Mouse (Mus musculus): ENCODE results near the gene Fasn. TPM values are rescaled to one million over a fixed set of nuclear protein-coding genes. Genes with fewer than 3 reads are reported as not detected.
A peak's percentile ranks its signal among the peaks of the same experiment; 100 is the strongest.

The Fasn gene
- polyA plus RNA-seq, 1 experiment from 2014 or later, result 94.6 TPM

- no peak for ATAC-seq (ENCODE audit: low FRiP score)
- Histone ChIP-seq H3K4me1 (ENCODE audit: control insufficient read depth, insufficient read depth, low read length) (peaks cover 26% of the 10 kb centered on the region), H3K9me3 (ENCODE audit: control insufficient read depth, low read length) (no peaks in the 10 kb centered on the region), H3K9ac (ENCODE audit: low read length) (no peak overlapping the region), H3K4me3 (ENCODE audit: low read depth, low read length) (no peak overlapping the region), H3K36me3 (ENCODE audit: control insufficient read depth, insufficient read depth, low read length) (no peaks in the 10 kb centered on the region), H3K27ac (ENCODE audit: low read depth, low read length) (no peak overlapping the region), H3K4me2 (no peak overlapping the region), H3K27me3 (ENCODE audit: control insufficient read depth, insufficient read depth, low read length) (no peaks in the 10 kb centered on the region)
- DNase-seq (ENCODE audit: low spot score, missing footprints), result no peak
- 82% methylated on average over 12 of the region's 12 CpGs for WGBS
Observed at GRCm38 (mm10) chr11:120830686-120831085, 6.3 kb upstream of the Fasn start.

- H3K27me3 ChIP-seq (ENCODE audit: control insufficient read depth, insufficient read depth, low read length), result no peaks in the 10 kb centered on the region
- no peak overlapping the region for H3K9ac ChIP-seq (ENCODE audit: low read length)
- no peak overlapping the region for H3K27ac ChIP-seq (ENCODE audit: low read depth, low read length)
- no peaks in the 10 kb centered on the region for H3K9me3 ChIP-seq (ENCODE audit: control insufficient read depth, low read length)
- H3K36me3 ChIP-seq (ENCODE audit: control insufficient read depth, insufficient read depth, low read length), result no peaks in the 10 kb centered on the region
- peaks cover 33% of the 10 kb centered on the region for H3K4me1 ChIP-seq (ENCODE audit: control insufficient read depth, insufficient read depth, low read length)
- DNase-seq (ENCODE audit: low spot score, missing footprints) (peak; percentile 79), ATAC-seq (ENCODE audit: low FRiP score) (no peak)
- no peak overlapping the region for H3K4me3 ChIP-seq (ENCODE audit: low read depth, low read length)
- no peak overlapping the region for H3K4me2 ChIP-seq
- 91% methylated on average over 10 of the region's 10 CpGs for WGBS
Observed at GRCm38 (mm10) chr11:120829757-120830532, 5.6 kb upstream of the Fasn start.

GRCm38 (mm10) chr11:120828416-120828815, 4.1 kb upstream of the Fasn start:
- 77% methylated on average over 4 of the region's 4 CpGs for WGBS
- no peak overlapping the region for H3K9ac ChIP-seq (ENCODE audit: low read length)

GRCm38 (mm10) chr11:120826016-120826953, 1.9 kb upstream of the Fasn start:
- H3K9ac ChIP-seq (ENCODE audit: low read length), result peak overlapping the region; percentile 94
- peak overlapping the region; percentile 98 for H3K27ac ChIP-seq (ENCODE audit: low read depth, low read length)
- H3K27me3 ChIP-seq (ENCODE audit: control insufficient read depth, insufficient read depth, low read length), result no peaks in the 10 kb centered on the region
- no peak overlapping the region for H3K4me2 ChIP-seq
- no peak for ATAC-seq (ENCODE audit: low FRiP score)
- DNase-seq (ENCODE audit: low spot score, missing footprints), result peak; percentile 66
- H3K4me3 ChIP-seq (ENCODE audit: low read depth, low read length), result no peak overlapping the region
- peaks cover 7% of the 10 kb centered on the region; the same call in 1 of the 2 replicates for H3K36me3 ChIP-seq (ENCODE audit: control insufficient read depth, insufficient read depth, low read length)
- 78% methylated on average over 8 of the region's 8 CpGs for WGBS
- H3K4me1 ChIP-seq (ENCODE audit: control insufficient read depth, insufficient read depth, low read length), result peaks cover 39% of the 10 kb centered on the region
- H3K9me3 ChIP-seq (ENCODE audit: control insufficient read depth, low read length), result no peaks in the 10 kb centered on the region

More at GRCm38 (mm10) chr11:120828416-120828815, 4.1 kb upstream of the Fasn start:
- H3K4me2 ChIP-seq, result no peak overlapping the region
- no peaks in the 10 kb centered on the region for H3K9me3 ChIP-seq (ENCODE audit: control insufficient read depth, low read length)
- H3K4me1 ChIP-seq (ENCODE audit: control insufficient read depth, insufficient read depth, low read length), result peaks cover 21% of the 10 kb centered on the region
- H3K27ac ChIP-seq (ENCODE audit: low read depth, low read length), result no peak overlapping the region
- H3K36me3 ChIP-seq (ENCODE audit: control insufficient read depth, insufficient read depth, low read length), result no peaks in the 10 kb centered on the region
- ATAC-seq (ENCODE audit: low FRiP score) (no peak), DNase-seq (ENCODE audit: low spot score, missing footprints) (peak; percentile 80)
- no peak overlapping the region for H3K4me3 ChIP-seq (ENCODE audit: low read depth, low read length)
- H3K27me3 ChIP-seq (ENCODE audit: control insufficient read depth, insufficient read depth, low read length), result no peaks in the 10 kb centered on the region

- peaks cover 43% of the 10 kb centered on the region for H3K4me1 ChIP-seq (ENCODE audit: control insufficient read depth, insufficient read depth, low read length)
- no peaks in the 10 kb centered on the region for H3K27me3 ChIP-seq (ENCODE audit: control insufficient read depth, insufficient read depth, low read length)
- peak overlapping the region; percentile 98 for H3K27ac ChIP-seq (ENCODE audit: low read depth, low read length)
- H3K36me3 ChIP-seq (ENCODE audit: control insufficient read depth, insufficient read depth, low read length), result peaks cover 16% of the 10 kb centered on the region
- DNase-seq (ENCODE audit: low spot score, missing footprints), result peak; percentile 96
- no peaks in the 10 kb centered on the region for H3K9me3 ChIP-seq (ENCODE audit: control insufficient read depth, low read length)
- 49% methylated on average over 4 of the region's 4 CpGs for WGBS
- peak overlapping the region; percentile 94 for H3K9ac ChIP-seq (ENCODE audit: low read length)
- peak overlapping the region; percentile 88 for H3K4me3 ChIP-seq (ENCODE audit: low read depth, low read length)
- peak overlapping the region; percentile 98 for H3K4me2 ChIP-seq
- ATAC-seq (ENCODE audit: low FRiP score), result no peak
Observed at GRCm38 (mm10) chr11:120825289-120825863, 1.0 kb upstream of the Fasn start.

GRCm38 (mm10) chr11:120824787-120825288, 491 bp upstream of the Fasn start:
- no peaks in the 10 kb centered on the region for H3K9me3 ChIP-seq (ENCODE audit: control insufficient read depth, low read length)
- peaks cover 19% of the 10 kb centered on the region for H3K36me3 ChIP-seq (ENCODE audit: control insufficient read depth, insufficient read depth, low read length)
- peak overlapping the region; percentile 94 for H3K9ac ChIP-seq (ENCODE audit: low read length)
- H3K4me2 ChIP-seq, result peak overlapping the region; percentile 98
- ATAC-seq (ENCODE audit: low FRiP score), result peak; percentile 56
- H3K4me3 ChIP-seq (ENCODE audit: low read depth, low read length), result peak overlapping the region; percentile 88
- peak overlapping the region; percentile 98 for H3K27ac ChIP-seq (ENCODE audit: low read depth, low read length)
- WGBS, result 0% methylated on average over 21 of the region's 21 CpGs
- no peak for DNase-seq (ENCODE audit: low spot score, missing footprints)
- H3K4me1 ChIP-seq (ENCODE audit: control insufficient read depth, insufficient read depth, low read length), result peaks cover 43% of the 10 kb centered on the region
- H3K27me3 ChIP-seq (ENCODE audit: control insufficient read depth, insufficient read depth, low read length), result no peaks in the 10 kb centered on the region

GRCm38 (mm10) chr11:120823551-120823947, 798 bp downstream of the Fasn start:
- H3K4me1 ChIP-seq (ENCODE audit: control insufficient read depth, insufficient read depth, low read length), result peaks cover 43% of the 10 kb centered on the region
- ATAC-seq (ENCODE audit: low FRiP score), result peak; percentile 54
- no peak for DNase-seq (ENCODE audit: low spot score, missing footprints)
- H3K4me2 ChIP-seq, result peak overlapping the region; percentile 98
- H3K27me3 ChIP-seq (ENCODE audit: control insufficient read depth, insufficient read depth, low read length), result no peaks in the 10 kb centered on the region
- H3K36me3 ChIP-seq (ENCODE audit: control insufficient read depth, insufficient read depth, low read length), result peaks cover 28% of the 10 kb centered on the region
- no peaks in the 10 kb centered on the region for H3K9me3 ChIP-seq (ENCODE audit: control insufficient read depth, low read length)
- peak overlapping the region; percentile 94 for H3K9ac ChIP-seq (ENCODE audit: low read length)
- peak overlapping the region; percentile 88 for H3K4me3 ChIP-seq (ENCODE audit: low read depth, low read length)
- under 1% methylated on average over 33 of the region's 40 CpGs for WGBS
- H3K27ac ChIP-seq (ENCODE audit: low read depth, low read length), result peak overlapping the region; percentile 98

- Histone ChIP-seq H3K9me3 (ENCODE audit: control insufficient read depth, low read length) (no peaks in the 10 kb centered on the region), H3K27ac (ENCODE audit: low read depth, low read length) (peak overlapping the region; percentile 98), H3K4me2 (peak overlapping the region; percentile 98), H3K36me3 (ENCODE audit: control insufficient read depth, insufficient read depth, low read length) (peaks cover 34% of the 10 kb centered on the region), H3K9ac (ENCODE audit: low read length) (peak overlapping the region; percentile 94), H3K27me3 (ENCODE audit: control insufficient read depth, insufficient read depth, low read length) (no peaks in the 10 kb centered on the region), H3K4me1 (ENCODE audit: control insufficient read depth, insufficient read depth, low read length) (peaks cover 43% of the 10 kb centered on the region), H3K4me3 (ENCODE audit: low read depth, low read length) (peak overlapping the region; percentile 88)
- DNase-seq (ENCODE audit: low spot score, missing footprints) (peak; percentile 94), ATAC-seq (ENCODE audit: low FRiP score) (no peak)
- 2% methylated on average over 14 of the region's 14 CpGs for WGBS
Observed at GRCm38 (mm10) chr11:120822831-120823550, 1.4 kb downstream of the Fasn start.
